Mouse (Mus musculus): ENCODE data around the gene Rin2. TPM values are rescaled to one million over a fixed set of nuclear protein-coding genes. Genes with fewer than 3 reads are reported as not detected.
"Not testable (repeated sequence)": the region's sequence is repeated elsewhere in the genome, so short reads cannot be mapped to it uniquely, and the experiment has no call there.

Gene Rin2
- polyA plus RNA-seq, 1 experiment from 2014 or later, result 56.0 TPM

DNA sequence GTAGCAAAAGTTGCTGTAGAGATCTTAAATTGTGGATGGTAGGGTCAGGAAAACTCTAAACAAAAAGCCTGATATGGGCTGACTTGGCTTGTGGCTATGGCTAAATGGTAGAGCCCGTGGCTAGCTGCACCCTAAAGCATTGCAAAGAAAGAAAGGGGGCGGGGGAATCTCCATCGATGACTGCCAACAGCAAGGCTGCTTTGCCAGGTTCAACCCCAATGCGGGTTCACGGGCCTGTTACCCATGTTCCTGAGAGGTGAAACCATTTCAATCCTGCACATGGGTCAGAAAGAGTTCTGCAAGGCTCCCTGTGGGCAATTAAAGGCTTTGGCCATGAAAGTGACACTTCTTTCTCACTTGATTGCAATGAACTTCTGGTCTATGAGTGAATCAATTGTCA, 206.9 kb downstream of the Rin2 start:
- no peaks in the 10 kb centered on the region for H3K9me3 ChIP-seq
- 52% methylated on average over 5 of the region's 5 CpGs for WGBS
- H3K4me1 ChIP-seq, result peaks cover 55% of the 10 kb centered on the region
- H3K4me3 ChIP-seq, result no peak overlapping the region
- no peak overlapping the region for H3K9ac ChIP-seq
- H3K36me3 ChIP-seq, result peaks cover 60% of the 10 kb centered on the region
- H3K27me3 ChIP-seq, result no peaks in the 10 kb centered on the region
- ATAC-seq (ENCODE audit: insufficient number of reproducible peaks, low FRiP score, low TSS enrichment, low read depth), result no peak
- peak overlapping the region; percentile 90 for H3K27ac ChIP-seq
- 0 out of 2 replicates have a peak overlapping the region, but pooled peaks have one; percentile 24 for H3K4me2 ChIP-seq

DNA sequence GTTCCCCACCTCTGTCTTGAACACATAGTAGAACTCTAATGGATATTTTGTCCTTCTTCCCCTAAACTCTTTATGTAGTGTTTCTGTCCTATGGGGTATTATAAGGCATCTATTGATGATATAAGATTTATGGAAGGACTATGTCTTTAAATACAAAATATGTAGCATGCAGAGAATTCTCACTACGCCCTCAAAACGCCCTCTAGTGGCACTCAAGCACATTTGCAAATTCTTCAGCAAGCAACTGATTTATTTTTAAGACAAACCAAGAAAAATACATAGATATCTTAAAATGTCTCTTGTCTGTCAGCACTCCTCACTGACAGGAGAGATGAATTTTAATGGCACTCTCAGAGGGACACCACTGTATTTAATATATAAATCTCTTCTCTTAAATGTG, 207.4 kb downstream of the Rin2 start:
- Histone ChIP-seq H3K9me3 (no peaks in the 10 kb centered on the region), H3K9ac (no peak overlapping the region), H3K4me3 (no peak overlapping the region), H3K36me3 (peaks cover 57% of the 10 kb centered on the region), H3K27me3 (no peaks in the 10 kb centered on the region), H3K4me2 (no peak overlapping the region), H3K4me1 (peaks cover 55% of the 10 kb centered on the region), H3K27ac (peak overlapping the region; percentile 90)
- 14% methylated on average over 2 of the region's 2 CpGs for WGBS
- no peak for ATAC-seq (ENCODE audit: insufficient number of reproducible peaks, low FRiP score, low TSS enrichment, low read depth)

DNA sequence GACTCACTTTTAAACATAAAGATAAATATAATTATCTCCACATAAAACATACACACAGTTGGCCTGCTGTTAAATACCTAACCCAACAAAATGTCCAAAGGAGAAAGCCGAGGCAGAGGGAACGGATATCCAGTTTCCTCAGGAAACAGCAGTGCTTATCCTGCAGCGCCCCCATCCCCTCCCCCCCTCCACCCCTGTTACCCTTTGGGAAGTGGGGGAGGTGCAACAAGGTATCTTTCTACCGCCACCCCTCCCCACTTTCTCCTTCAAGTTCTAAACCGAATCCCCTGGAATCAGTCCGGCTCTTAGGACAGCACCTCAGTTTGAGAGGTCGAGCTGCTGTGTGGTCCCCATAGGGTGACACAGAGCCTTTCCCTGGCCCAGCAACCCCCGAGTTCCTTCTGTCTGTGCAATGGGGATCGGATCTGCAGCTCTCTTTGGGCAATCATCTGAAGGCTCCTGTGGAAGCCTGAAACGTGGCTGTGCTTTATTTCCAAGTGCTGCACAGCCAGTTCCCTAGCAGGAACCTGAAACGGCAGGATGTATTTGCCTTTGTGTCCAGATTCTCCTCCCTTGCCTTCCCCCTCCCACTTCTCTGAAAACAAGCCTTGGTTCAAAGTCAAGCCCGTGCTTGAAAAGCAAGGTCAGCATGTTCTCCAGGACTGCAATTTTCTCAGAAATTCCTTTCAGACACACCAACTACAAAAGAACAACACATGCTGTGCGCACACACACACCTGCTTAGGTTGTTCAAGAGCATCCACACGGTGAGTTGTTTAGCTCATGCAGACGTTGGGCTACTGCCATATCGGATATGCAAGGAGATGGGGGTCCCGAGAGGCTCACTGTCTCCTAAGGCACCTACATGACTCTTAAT, 209.3 kb downstream of the Rin2 start:
- Histone ChIP-seq H3K9ac (no peak overlapping the region), H3K27me3 (no peaks in the 10 kb centered on the region), H3K9me3 (no peaks in the 10 kb centered on the region), H3K4me3 (no peak overlapping the region), H3K4me2 (no peak overlapping the region), H3K4me1 (peaks cover 72% of the 10 kb centered on the region), H3K36me3 (peaks cover 45% of the 10 kb centered on the region), H3K27ac (peak overlapping the region; percentile 77)
- ATAC-seq (ENCODE audit: insufficient number of reproducible peaks, low FRiP score, low TSS enrichment, low read depth), result no peak
- 27% methylated on average over 17 of the region's 17 CpGs for WGBS

DNA sequence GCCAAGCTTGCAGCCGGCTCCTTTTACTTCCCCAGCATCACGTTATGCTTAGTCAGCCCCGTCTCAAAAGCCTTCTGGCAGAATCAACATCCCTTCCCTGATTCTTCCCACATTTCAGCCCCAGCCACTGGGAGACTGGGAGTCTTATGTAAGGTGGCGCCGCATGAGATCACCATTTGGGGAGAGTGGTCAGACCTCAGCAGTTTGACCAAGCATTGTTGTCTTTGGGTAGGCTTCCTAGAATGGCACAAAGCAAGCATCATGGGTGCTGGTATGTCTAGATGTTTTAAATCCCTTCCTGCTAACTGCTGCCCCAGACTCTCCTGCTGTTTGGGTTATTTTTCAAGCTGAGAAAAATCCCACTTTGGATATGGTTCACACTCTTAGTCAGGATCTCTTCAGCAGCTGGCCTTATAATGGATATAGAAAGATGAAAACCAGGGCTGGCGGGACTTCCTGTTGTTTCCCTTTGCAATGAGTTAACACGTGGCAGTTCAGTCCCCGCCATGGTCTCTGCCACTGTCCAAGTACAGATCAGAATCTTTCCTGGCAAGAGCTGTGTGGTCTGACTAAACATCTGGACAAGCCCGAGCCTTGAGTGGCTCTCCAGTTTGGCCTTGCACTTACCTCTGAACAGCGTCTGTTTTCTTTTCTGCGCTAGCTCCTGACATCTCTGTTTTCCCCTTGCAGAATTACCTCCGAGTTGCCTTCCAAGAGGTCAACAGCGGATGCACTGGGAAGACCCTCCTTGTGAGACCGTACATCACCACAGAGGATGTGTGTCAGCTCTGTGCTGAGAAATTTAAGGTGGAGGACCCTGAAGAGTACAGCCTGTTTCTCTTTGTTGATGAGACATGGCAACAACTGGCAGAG, 210.1 kb downstream of the Rin2 start:
- Histone ChIP-seq H3K27me3 (no peaks in the 10 kb centered on the region), H3K4me1 (peaks cover 73% of the 10 kb centered on the region), H3K9me3 (no peaks in the 10 kb centered on the region), H3K27ac (peak overlapping the region; percentile 77), H3K4me2 (no peak overlapping the region), H3K9ac (no peak overlapping the region), H3K36me3 (peaks cover 40% of the 10 kb centered on the region), H3K4me3 (no peak overlapping the region)
- ATAC-seq (ENCODE audit: insufficient number of reproducible peaks, low FRiP score, low TSS enrichment, low read depth), result no peak; the same call in 1 of the 2 replicates
- 46% methylated on average over 14 of the region's 14 CpGs for WGBS

DNA sequence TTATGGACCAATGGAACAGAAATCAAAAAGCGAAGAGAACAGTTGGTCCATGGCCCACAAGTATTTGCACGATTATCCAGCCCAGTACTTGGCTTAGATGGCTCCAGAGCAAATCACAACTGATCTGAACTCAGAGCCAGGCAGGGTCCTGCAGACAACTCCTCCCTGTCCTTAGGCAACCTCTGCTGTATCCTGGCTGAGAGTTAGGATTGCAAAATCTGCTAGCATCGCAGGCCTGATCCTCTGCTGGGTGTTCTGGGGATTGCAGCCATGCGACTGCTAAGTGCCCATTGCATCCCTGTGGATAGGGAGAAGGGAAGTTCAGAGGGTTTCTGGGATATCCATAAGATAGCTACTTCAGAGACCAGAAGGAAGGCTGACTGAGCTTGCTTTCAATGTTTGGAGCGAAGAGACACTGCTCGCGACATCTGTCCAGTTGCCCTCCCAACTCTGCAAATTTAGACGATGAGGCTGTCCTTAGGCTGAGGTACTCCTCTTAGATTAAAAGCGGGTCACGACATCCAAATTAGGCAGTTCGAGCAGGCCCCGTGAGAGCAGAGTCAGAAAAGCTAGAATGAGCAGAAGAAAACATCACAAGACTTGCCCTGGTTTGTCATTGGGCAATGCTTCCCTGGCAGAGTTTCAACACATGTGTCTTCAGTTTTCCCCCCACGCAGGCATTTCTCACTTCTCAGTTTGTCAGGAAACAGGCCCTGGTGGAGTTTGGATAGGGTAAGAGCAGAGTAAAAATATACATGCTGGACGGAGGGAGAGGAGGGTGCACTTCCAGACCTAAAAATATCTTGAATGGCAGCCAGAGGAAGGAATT, 213.1 kb downstream of the Rin2 start:
- ATAC-seq (ENCODE audit: insufficient number of reproducible peaks, low FRiP score, low TSS enrichment, low read depth), result peak; percentile 73
- Histone ChIP-seq H3K9me3 (no peaks in the 10 kb centered on the region), H3K27ac (peak overlapping the region; percentile 92), H3K27me3 (no peaks in the 10 kb centered on the region), H3K4me1 (peaks cover 46% of the 10 kb centered on the region), H3K9ac (no peak overlapping the region), H3K36me3 (peaks cover 33% of the 10 kb centered on the region), H3K4me2 (0 out of 2 replicates have a peak overlapping the region, but pooled peaks have one; percentile 2), H3K4me3 (no peak overlapping the region)
- WGBS, result 32% methylated on average over 14 of the region's 14 CpGs

DNA sequence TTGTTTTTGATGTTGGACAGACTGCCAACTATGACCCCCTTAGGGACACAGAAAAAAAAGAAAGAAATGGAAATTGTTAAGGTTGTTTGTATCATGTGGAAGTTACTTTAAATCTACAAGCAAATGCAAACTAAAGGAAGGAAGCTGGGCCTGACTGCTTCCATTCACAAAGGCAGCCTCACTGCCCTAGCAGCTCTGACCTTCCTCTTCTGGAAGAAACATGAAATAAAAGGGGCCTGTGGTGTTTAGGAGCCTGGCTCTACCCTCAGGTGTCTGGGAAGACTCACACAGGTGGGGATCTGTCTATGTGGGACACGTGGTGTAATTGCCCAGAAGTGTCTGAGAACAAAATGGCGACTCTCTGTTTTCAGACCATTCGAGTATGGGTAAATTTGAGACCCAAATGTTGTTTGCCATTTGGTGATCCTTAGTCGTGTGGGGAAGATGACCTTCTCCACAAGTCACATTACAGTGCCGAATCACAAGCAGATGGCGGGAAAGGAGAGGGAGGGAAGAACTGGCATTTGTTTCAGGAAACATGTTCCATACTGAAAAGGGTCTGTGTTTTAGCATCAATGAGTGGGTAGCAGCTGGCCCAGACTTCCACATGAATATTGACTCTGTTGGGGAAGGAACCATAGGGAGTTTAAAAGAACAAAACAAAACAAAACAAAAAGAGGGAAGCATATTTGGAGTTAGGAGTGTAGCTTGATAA, 213.9 kb downstream of the Rin2 start:
- no peaks in the 10 kb centered on the region for H3K27me3 ChIP-seq
- H3K9me3 ChIP-seq, result no peaks in the 10 kb centered on the region
- ATAC-seq (ENCODE audit: insufficient number of reproducible peaks, low FRiP score, low TSS enrichment, low read depth), result no peak
- no peak overlapping the region for H3K4me3 ChIP-seq
- WGBS, result 42% methylated on average over 6 of the region's 6 CpGs
- H3K9ac ChIP-seq, result no peak overlapping the region
- H3K27ac ChIP-seq, result peak overlapping the region; percentile 92
- H3K4me2 ChIP-seq, result no peak overlapping the region
- peaks cover 38% of the 10 kb centered on the region for H3K4me1 ChIP-seq
- H3K36me3 ChIP-seq, result peaks cover 29% of the 10 kb centered on the region

DNA sequence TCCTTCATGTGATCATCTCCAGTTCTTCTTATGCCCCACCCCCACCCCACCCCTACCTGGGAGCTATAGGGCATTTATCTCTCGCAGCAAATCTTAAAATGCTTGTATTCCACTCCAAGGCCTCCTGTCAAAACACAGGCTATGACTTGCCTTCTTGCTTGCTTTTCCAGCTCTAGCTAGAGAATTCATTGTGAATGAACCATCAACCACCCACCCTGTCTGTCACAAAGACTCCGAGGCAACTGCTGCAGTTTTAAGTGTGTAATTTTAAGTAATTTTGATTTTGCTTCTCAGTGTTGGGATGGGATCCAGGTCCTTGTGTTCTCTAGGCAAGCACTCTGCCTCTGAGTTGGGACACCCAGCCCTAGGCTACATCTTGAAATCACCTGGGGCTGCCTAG, 215.6 kb downstream of the Rin2 start:
- Histone ChIP-seq H3K9ac (no peak overlapping the region), H3K4me1 (peaks cover 23% of the 10 kb centered on the region), H3K9me3 (no peaks in the 10 kb centered on the region), H3K4me2 (no peak overlapping the region), H3K4me3 (no peak overlapping the region), H3K27ac (peak overlapping the region; percentile 48; the same call in 1 of the 2 replicates), H3K36me3 (peaks cover 18% of the 10 kb centered on the region), H3K27me3 (no peaks in the 10 kb centered on the region)
- ATAC-seq (ENCODE audit: insufficient number of reproducible peaks, low FRiP score, low TSS enrichment, low read depth), result no peak
- 69% methylated on average over 2 of the region's 2 CpGs for WGBS

DNA sequence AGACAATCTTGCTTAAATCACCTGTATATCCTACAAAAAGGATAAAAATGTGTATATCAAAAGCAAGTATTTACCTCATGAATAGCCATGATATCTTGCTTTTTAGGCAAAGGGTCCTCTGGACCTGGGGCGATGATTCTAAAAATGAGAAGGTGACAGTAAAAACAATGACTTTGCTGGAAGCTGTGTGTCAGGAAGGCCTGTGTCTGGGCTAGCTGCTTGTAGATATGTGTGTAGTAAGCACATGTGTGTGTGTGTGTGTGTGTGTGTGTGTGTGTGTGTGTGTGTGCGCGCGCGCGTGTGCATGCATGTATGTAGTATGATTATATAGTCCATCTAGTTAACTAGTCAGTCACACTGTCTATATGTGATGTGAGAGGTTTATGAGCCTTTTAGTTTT, 218.7 kb downstream of the Rin2 start:
- ATAC-seq (ENCODE audit: insufficient number of reproducible peaks, low FRiP score, low TSS enrichment, low read depth), result no peak
- H3K27ac ChIP-seq, result no peak overlapping the region
- H3K4me2 ChIP-seq, result no peak overlapping the region
- no peaks in the 10 kb centered on the region for H3K36me3 ChIP-seq
- H3K9me3 ChIP-seq, result no peaks in the 10 kb centered on the region
- H3K4me3 ChIP-seq, result no peak overlapping the region
- peaks cover 8% of the 10 kb centered on the region for H3K4me1 ChIP-seq
- H3K27me3 ChIP-seq, result no peaks in the 10 kb centered on the region
- H3K9ac ChIP-seq, result no peak overlapping the region
- WGBS, result 98% methylated on average over 6 of the region's 6 CpGs

DNA sequence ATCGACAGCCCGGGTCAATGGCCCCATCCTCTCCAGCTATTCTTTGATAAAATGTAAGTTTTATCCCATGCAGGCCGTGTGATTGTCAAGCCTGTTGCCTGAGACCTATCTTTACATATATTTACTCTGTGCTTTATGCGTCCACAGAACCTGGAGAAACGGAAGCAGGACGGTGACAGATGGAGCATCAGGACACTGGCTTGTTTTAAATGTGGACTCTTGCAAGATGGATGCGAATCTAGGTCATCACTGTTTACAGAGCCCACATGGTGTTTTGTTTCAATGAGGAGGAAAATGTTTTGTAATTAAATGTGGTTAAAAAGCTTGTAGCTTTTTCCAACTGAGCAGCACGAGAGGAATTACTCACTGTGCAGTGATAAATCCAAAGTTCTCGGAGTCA, 223.1 kb downstream of the Rin2 start:
- H3K9me3 ChIP-seq, result no peaks in the 10 kb centered on the region
- no peak overlapping the region for H3K4me3 ChIP-seq
- ATAC-seq (ENCODE audit: insufficient number of reproducible peaks, low FRiP score, low TSS enrichment, low read depth), result no peak
- H3K4me1 ChIP-seq, result no peaks in the 10 kb centered on the region
- no peak overlapping the region for H3K9ac ChIP-seq
- H3K36me3 ChIP-seq, result no peaks in the 10 kb centered on the region
- H3K4me2 ChIP-seq, result no peak overlapping the region
- WGBS, result 80% methylated on average over 9 of the region's 9 CpGs
- no peaks in the 10 kb centered on the region for H3K27me3 ChIP-seq
- H3K27ac ChIP-seq, result no peak overlapping the region

DNA sequence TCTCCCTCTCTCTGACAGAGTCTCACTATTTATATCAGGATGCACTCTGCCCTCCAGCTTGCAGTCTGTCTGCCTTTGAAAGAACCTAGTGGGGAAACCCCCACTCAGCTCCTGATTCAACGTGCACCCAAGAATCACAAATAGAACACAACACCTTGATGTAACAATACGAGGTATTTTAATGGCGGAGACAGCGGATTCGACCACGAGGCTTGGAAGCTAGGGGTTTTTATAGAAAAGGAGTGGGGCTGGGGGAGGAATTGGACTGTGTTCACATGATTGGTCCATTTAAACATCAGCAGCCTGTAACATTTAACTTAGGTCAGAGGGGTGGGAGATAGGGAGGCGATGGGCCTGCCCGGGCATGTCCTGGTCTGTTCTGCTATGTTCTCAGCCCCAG, 225.3 kb downstream of the Rin2 start:
- H3K9ac ChIP-seq; H3K27ac ChIP-seq; H3K4me3 ChIP-seq; H3K36me3 ChIP-seq; H3K4me2 ChIP-seq; H3K9me3 ChIP-seq; H3K27me3 ChIP-seq; ATAC-seq (ENCODE audit: insufficient number of reproducible peaks, low FRiP score, low TSS enrichment, low read depth): not testable (repeated sequence)
- WGBS, result 64% methylated on average over 7 of the region's 8 CpGs
- H3K4me1 ChIP-seq, result peaks cover 14% of the 10 kb centered on the region

DNA sequence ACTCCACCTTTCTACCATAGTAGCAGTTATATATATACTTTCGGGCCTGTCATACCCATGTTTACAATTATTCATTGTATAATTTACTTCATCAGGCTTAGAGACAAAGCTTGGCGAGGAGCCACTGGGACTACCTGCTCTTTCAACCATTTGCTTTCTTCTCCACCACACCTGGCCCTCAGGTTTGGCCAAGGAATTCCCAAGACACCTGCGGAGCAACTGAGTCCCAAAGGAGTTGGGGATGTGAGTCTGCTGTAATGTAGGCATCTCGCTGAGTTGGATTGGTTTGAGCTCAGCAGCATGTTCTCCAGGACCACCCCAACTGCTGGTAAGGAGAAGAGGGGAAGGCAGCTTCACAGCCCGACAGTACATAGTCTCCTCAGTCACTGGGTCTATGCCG, 226.8 kb downstream of the Rin2 start, which contains the start of gene Naa20:
TSS of gene Naa20 (plus strand) at position 239 of the 400 bp plus-strand sequence.
- no peak within 1 kb of the TSS for H3K9ac ChIP-seq
- 84% methylated on average over 6 of the region's 6 CpGs for WGBS
- H3K27ac ChIP-seq, result peak within 1 kb of the TSS; percentile 40; the same call in 1 of the 2 replicates

More for the DNA sequence above, 226.8 kb downstream of the Rin2 start, which contains the start of gene Naa20:
- Histone ChIP-seq H3K4me1 (peaks cover 16% of the 10 kb centered on the region), H3K36me3 (0 out of 2 replicates have a peak, but pooled peaks cover 1% of the 10 kb centered on the region), H3K27me3 (no peaks in the 10 kb centered on the region), H3K9me3 (no peaks in the 10 kb centered on the region), H3K4me2 (peak within 1 kb of the TSS; percentile 53), H3K4me3 (peak within 1 kb of the TSS; percentile 98)
- ATAC-seq (ENCODE audit: insufficient number of reproducible peaks, low FRiP score, low TSS enrichment, low read depth), result no peak
